Mouse (Mus musculus) CH12.LX (cell line): ENCODE results near the gene Zfp189.

Source experiments
- E2F4 ChIP-seq: IDR thresholded peaks from 2 replicates; pipeline ENCODE4 v1.6.1; 2011; ENCODE audit warnings: low read depth, low read length, improper control_type of control experiment; ENCODE audit not compliant: insufficient replicate concordance
- IRF4 ChIP-seq: IDR thresholded peaks from 2 replicates; pipeline ENCODE4 v1.6.1; 2014; ENCODE audit warnings: low read depth, mild to moderate bottlenecking, inconsistent platforms, low read length, improper control_type of control experiment
- POLR2A ChIP-seq: IDR thresholded peaks from 2 replicates; pipeline ENCODE4 v1.6.1; 2011; ENCODE audit warnings: low read depth, mild to moderate bottlenecking, improper control_type of control experiment, low read length
- TBP ChIP-seq: conservative IDR thresholded peaks from 2 replicates; pipeline ENCODE4 v1.6.1; 2011; ENCODE audit warnings: low read depth, low read length, improper control_type of control experiment
- ZMIZ1 ChIP-seq: IDR thresholded peaks from 2 replicates; pipeline ENCODE4 v1.6.1; 2012; ENCODE audit warnings: low read depth, mild to moderate bottlenecking, inconsistent platforms, low read length, improper control_type of control experiment

DNA sequence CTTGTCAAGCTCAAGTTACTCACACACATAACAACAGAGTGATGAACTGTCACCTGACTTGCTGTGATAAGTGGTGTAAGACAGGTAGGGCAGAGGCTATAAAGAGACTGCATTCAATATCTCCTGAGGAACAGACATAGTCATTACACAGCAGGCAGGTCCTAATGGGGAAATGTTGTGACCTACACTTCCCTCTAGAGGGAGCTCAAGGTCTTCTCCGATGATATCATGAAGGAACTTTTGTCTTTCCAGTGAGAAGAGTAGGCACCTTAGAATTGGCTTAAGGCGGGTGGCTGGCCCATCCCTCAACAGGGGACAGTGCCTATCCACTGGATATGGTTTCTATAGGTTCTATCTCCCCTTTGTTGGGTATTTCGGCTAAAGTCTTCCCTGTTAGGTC is 46.6 kb downstream of the Zfp189 start:
- no peak for TF ChIP-seq POLR2A
- no peak for TF ChIP-seq TBP
- no peak for TF ChIP-seq E2F4
- no peak for TF ChIP-seq ZMIZ1
- TF ChIP-seq IRF4: no peak
